Mouse (Mus musculus) forebrain, embryonic 16.5 days (tissue): Measurements from ENCODE around the gene Nanos3. TPM values are rescaled to one million over a fixed set of nuclear protein-coding genes. Genes with fewer than 3 reads are reported as not detected.
A peak's percentile ranks its signal among the peaks of the same experiment; 100 is the strongest.

Experiments
- ATAC-seq: fragments of 200-750 bp; cut with Nextera tagmentation; 2 replicates; pipeline ENCODE4 v1.8.0; 2017; ENCODE audit warnings: mild to moderate bottlenecking, moderate library complexity
- H3K27ac ChIP-seq: fragments of 300-500 bp; sonication (generic); 2 replicates; pipeline ENCODE4 v1.5.1; 2014; ENCODE audit warnings: low read length, control low read depth
- H3K27me3 ChIP-seq: fragments of 300-500 bp; sonication (generic); replicated peaks from 2 replicates; pipeline ENCODE4 v1.6.1; 2014; ENCODE audit warnings: low read length; ENCODE audit not compliant: control insufficient read depth, insufficient read depth
- H3K36me3 ChIP-seq: fragments of 300-500 bp; sonication (generic); 2 replicates; pipeline ENCODE4 v1.6.1; 2014; ENCODE audit not compliant: control insufficient read depth, insufficient read depth
- H3K4me1 ChIP-seq: fragments of 300-500 bp; sonication (generic); replicated peaks from 2 replicates; pipeline ENCODE4 v1.6.1; 2014; ENCODE audit warnings: low read length; ENCODE audit not compliant: control insufficient read depth, insufficient read depth
- H3K4me2 ChIP-seq: fragments of 300-500 bp; sonication (generic); 2 replicates; pipeline ENCODE4 v1.6.1; 2014; ENCODE audit warnings: mild to moderate bottlenecking, low read length, control low read depth
- H3K4me3 ChIP-seq: fragments of 300-500 bp; sonication (generic); replicated peaks from 2 replicates; pipeline ENCODE4 v1.5.1; 2014; ENCODE audit warnings: mild to moderate bottlenecking, low read length, control low read depth
- H3K9ac ChIP-seq: fragments of 300-500 bp; sonication (generic); replicated peaks from 2 replicates; pipeline ENCODE4 v1.6.1; 2014; ENCODE audit warnings: low read depth, low read length, control low read depth
- H3K9me3 ChIP-seq: fragments of 300-500 bp; sonication (generic); 2 replicates; pipeline ENCODE4 v1.6.1; 2016; ENCODE audit warnings: low read length; ENCODE audit not compliant: control insufficient read depth
- WGBS: fragments of 180-500 bp; shearing (Covaris S2); extraction: QIAGEN DNeasy Blood & Tissue Kit; methylation state at CpG from one replicate; pipeline ENCODE4 v1.1.7; 2014; 5-methylcytosine and 5-hydroxymethylcytosine counted together
- polyA plus RNA-seq: library from polyadenylated mRNA; unstranded; fragments of >200 nt; fragmentation: Nextera tagmentation; extraction: Ambion mirVana; gene quantifications from 2 replicates; pipeline ENCODE4 v1.2.1, GENCODE M21; 2015

Gene Nanos3
- polyA plus RNA-seq, 1 experiment from 2014 or later = 4.7 TPM

DNA sequence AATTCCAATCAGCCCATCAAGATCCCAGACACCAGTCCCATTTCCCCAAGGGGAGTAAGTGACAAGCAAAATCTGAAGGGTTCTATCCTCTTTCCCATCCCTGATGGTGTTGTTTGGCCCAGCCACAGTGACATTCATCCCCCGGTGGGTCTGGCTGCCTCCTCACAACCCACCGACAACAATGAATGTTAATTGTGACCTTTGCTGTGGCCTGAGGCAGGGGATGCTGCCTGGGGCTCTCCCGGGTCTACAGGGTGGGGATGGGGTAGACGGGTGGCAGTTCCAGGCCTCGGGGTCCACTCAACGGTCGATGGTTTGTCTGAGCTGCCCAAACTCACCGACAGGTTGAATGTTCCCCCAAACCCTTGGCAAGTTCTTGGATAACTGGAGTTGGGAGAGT, 6.4 kb downstream of the Nanos3 start:
- Histone ChIP-seq H3K27ac (no peak overlapping the region), H3K9ac (no peak overlapping the region; the same call in 1 of the 2 replicates), H3K4me1 (peaks cover 44% of the 10 kb centered on the region), H3K36me3 (peaks cover 3% of the 10 kb centered on the region; the same call in 1 of the 2 replicates), H3K9me3 (no peaks in the 10 kb centered on the region), H3K27me3 (no peaks in the 10 kb centered on the region), H3K4me2 (no peak overlapping the region), H3K4me3 (no peak overlapping the region)
- ATAC-seq = no peak
- WGBS = 93% methylated on average over 8 of the region's 8 CpGs

DNA sequence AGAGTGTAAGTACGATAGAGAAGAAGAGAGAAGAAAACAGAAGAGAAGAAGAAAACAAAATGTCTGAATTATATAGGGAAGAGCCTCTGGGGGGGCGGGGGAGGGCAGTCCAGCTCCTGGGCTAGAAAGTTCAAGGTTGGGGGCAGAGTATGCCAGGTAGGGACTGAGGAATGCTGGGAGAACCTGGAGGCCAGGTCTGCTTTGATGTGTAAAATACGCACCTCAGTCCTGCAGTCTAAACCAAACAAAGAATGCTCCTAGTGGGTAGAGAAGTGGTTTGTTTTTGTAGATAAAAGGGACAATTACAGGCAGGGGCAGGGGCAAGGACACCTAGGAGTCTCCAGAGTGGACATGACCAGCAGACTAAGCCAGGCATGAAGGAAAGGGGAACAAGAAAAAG, 7.6 kb downstream of the Nanos3 start:
- no peak overlapping the region for H3K4me3 ChIP-seq
- ATAC-seq = no peak
- H3K36me3 ChIP-seq = peaks cover 3% of the 10 kb centered on the region

GRCm38 (mm10) chr8:84176560-84176959, 8.5 kb downstream of the Nanos3 start:
- Histone ChIP-seq H3K4me1 (peaks cover 31% of the 10 kb centered on the region), H3K27me3 (no peaks in the 10 kb centered on the region), H3K36me3 (peaks cover 10% of the 10 kb centered on the region), H3K9ac (no peak overlapping the region), H3K27ac (no peak overlapping the region), H3K4me3 (no peak overlapping the region), H3K4me2 (no peak overlapping the region), H3K9me3 (no peaks in the 10 kb centered on the region)
- no peak for ATAC-seq
- WGBS = 49% methylated on average over 3 of the region's 3 CpGs

More for the DNA sequence above, 7.6 kb downstream of the Nanos3 start:
- no peaks in the 10 kb centered on the region for H3K27me3 ChIP-seq
- H3K4me2 ChIP-seq = no peak overlapping the region
- no peak overlapping the region for H3K9ac ChIP-seq
- no peak overlapping the region for H3K27ac ChIP-seq
- H3K4me1 ChIP-seq = peaks cover 38% of the 10 kb centered on the region
- no peaks in the 10 kb centered on the region for H3K9me3 ChIP-seq
- 93% methylated on average over 3 of the region's 3 CpGs for WGBS

DNA sequence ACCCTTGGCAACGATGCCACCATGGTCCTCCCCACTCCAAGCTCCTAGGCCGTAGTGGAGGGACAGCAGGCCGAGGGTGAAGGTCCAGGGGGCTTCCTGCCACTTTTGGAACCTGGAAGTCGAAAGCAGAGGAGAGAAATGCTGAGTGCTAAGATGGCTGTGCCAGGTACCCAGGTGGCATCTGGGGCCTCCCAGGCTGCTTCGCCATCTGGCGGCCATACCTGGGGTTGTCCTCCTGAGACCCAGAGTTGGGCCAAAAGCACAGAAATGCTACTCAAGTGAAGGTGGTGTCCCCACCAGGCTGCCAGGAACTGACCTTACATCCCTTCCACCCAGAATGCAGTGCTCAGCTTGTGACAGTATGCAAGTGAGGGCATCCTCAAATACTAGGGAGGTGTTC, 11.2 kb downstream of the Nanos3 start:
- Histone ChIP-seq H3K9me3 (no peaks in the 10 kb centered on the region), H3K27me3 (no peaks in the 10 kb centered on the region), H3K36me3 (peaks cover 10% of the 10 kb centered on the region), H3K4me2 (no peak overlapping the region), H3K4me3 (no peak overlapping the region), H3K27ac (no peak overlapping the region), H3K4me1 (peaks cover 6% of the 10 kb centered on the region), H3K9ac (no peak overlapping the region)
- 83% methylated on average over 6 of the region's 6 CpGs for WGBS
- no peak for ATAC-seq

GRCm38 (mm10) chr8:84170096-84170495, 14.9 kb downstream of the Nanos3 start:
- Histone ChIP-seq H3K4me2 (no peak overlapping the region), H3K9me3 (no peaks in the 10 kb centered on the region), H3K4me1 (no peaks in the 10 kb centered on the region), H3K9ac (no peak overlapping the region), H3K36me3 (peaks cover 8% of the 10 kb centered on the region), H3K4me3 (no peak overlapping the region), H3K27me3 (no peaks in the 10 kb centered on the region), H3K27ac (no peak overlapping the region)
- WGBS = 79% methylated on average over 5 of the region's 5 CpGs
- no peak for ATAC-seq

GRCm38 (mm10) chr8:84167696-84168095, 17.3 kb downstream of the Nanos3 start:
- H3K36me3 ChIP-seq = peaks cover 8% of the 10 kb centered on the region
- no peak overlapping the region for H3K4me2 ChIP-seq
- H3K27ac ChIP-seq = no peak overlapping the region
- no peak overlapping the region for H3K9ac ChIP-seq
- no peaks in the 10 kb centered on the region for H3K27me3 ChIP-seq
- ATAC-seq = no peak
- no peak overlapping the region for H3K4me3 ChIP-seq
- no peaks in the 10 kb centered on the region for H3K9me3 ChIP-seq
- no peaks in the 10 kb centered on the region for H3K4me1 ChIP-seq
- WGBS = 90% methylated on average over 2 of the region's 2 CpGs

DNA sequence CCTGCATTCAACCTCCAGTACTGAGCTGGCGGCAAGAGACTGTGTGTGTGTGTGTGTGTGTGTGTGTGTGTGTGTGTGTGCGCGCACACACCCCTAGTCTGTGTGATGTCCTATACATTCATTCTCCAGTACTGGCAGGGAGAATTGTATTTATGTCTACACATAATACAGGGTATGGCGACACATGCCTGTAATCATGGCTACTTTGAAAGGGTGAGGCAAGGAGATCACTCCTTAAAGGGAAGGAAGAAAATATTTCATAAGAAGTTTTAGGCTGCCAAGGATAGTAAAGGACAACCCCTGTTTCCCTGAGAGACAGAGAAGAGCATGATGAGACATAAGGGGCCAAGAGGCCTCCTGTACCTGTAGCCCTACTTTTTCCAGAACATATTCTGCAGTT, 27.4 kb downstream of the Nanos3 start:
- no peak for ATAC-seq
- no peaks in the 10 kb centered on the region for H3K9me3 ChIP-seq
- H3K4me1 ChIP-seq = no peaks in the 10 kb centered on the region
- H3K27me3 ChIP-seq = no peaks in the 10 kb centered on the region
- no peak overlapping the region for H3K4me3 ChIP-seq
- H3K9ac ChIP-seq = no peak overlapping the region
- 91% methylated on average over 4 of the region's 4 CpGs for WGBS
- H3K36me3 ChIP-seq = peaks cover 8% of the 10 kb centered on the region
- no peak overlapping the region for H3K27ac ChIP-seq
- H3K4me2 ChIP-seq = no peak overlapping the region

- ATAC-seq = no peak
- WGBS = 85% methylated on average over 3 of the region's 3 CpGs
- H3K4me3 ChIP-seq = no peak overlapping the region
These were observed 35.8 kb downstream of the Nanos3 start for GRCm38 (mm10) chr8:84149181-84149580.

GRCm38 (mm10) chr8:84148531-84148850, 36.5 kb downstream of the Nanos3 start:
- 0 out of 2 replicates have a peak, but pooled peaks have one; percentile 0 for ATAC-seq
- no peak overlapping the region for H3K9ac ChIP-seq
- no peak overlapping the region for H3K27ac ChIP-seq

More at GRCm38 (mm10) chr8:84149181-84149580, 35.8 kb downstream of the Nanos3 start:
- no peak overlapping the region for H3K27ac ChIP-seq
- H3K4me2 ChIP-seq = no peak overlapping the region
- peaks cover 22% of the 10 kb centered on the region for H3K4me1 ChIP-seq
- H3K9me3 ChIP-seq = no peaks in the 10 kb centered on the region
- H3K9ac ChIP-seq = no peak overlapping the region
- 0 out of 2 replicates have a peak, but pooled peaks cover 2% of the 10 kb centered on the region for H3K36me3 ChIP-seq
- no peaks in the 10 kb centered on the region for H3K27me3 ChIP-seq

More at GRCm38 (mm10) chr8:84148531-84148850, 36.5 kb downstream of the Nanos3 start:
- peak overlapping the region; percentile 81 for H3K4me3 ChIP-seq
- H3K36me3 ChIP-seq = peaks cover 6% of the 10 kb centered on the region; the same call in 1 of the 2 replicates
- WGBS = 93% methylated on average over 5 of the region's 5 CpGs
- H3K4me2 ChIP-seq = peak overlapping the region; percentile 88
- H3K9me3 ChIP-seq = no peaks in the 10 kb centered on the region
- H3K4me1 ChIP-seq = peaks cover 22% of the 10 kb centered on the region
- no peaks in the 10 kb centered on the region for H3K27me3 ChIP-seq
